ENCODE assay signal across 1 mouse cellular context in genomic region chr14:20640644-20641437, GRCm38 (mm10).
TF ChIP-seq lines count a peak whose summit lies in the region.

Usp54 (minus strand) TSS chr14:20641063.

TF ChIP-seq in CH12.LX, 34 proteins besides CTCF, POLR2A, EP300 and RAD21 (continued from another document):
- TF ChIP-seq MXI1 (IDR thresholded peaks at IDR 0.05; ENCODE audit: low read depth, low read length) (peak; percentile 99), MAX (IDR thresholded peaks at IDR 0.05; ENCODE audit: low read length) (peak; percentile 72), MAFK (IDR thresholded peaks at IDR 0.05; ENCODE audit: insufficient replicate concordance, low read length) (no peak), PAX5 (IDR thresholded peaks at IDR 0.05; ENCODE audit: low read length) (no peak), ZMIZ1 (IDR thresholded peaks at IDR 0.05; ENCODE audit: low read depth, low read length) (0 out of 2 replicates have a peak, but pooled peaks have one; percentile 74), MAZ (IDR thresholded peaks at IDR 0.05; ENCODE audit: low read depth, low read length) (0 out of 2 replicates have a peak, but pooled peaks have one; percentile 78), ZKSCAN1 (IDR thresholded peaks at IDR 0.05; ENCODE audit: borderline replicate concordance, low read depth, low read length) (no peak), E2F4 (IDR thresholded peaks at IDR 0.05; ENCODE audit: insufficient replicate concordance, low read depth, low read length) (no peak), ZC3H11A (IDR thresholded peaks at IDR 0.05; ENCODE audit: low read depth, low read length) (no peak), ETS1 (conservative IDR thresholded peaks at IDR 0.05; ENCODE audit: low read depth, low read length) (no peak), GABPA (IDR thresholded peaks at IDR 0.05; ENCODE audit: insufficient replicate concordance, low read depth, low read length) (no peak), USF2 (conservative IDR thresholded peaks at IDR 0.05; ENCODE audit: low read depth, low read length) (no peak), MYC (IDR thresholded peaks at IDR 0.05; ENCODE audit: low read depth, low read length) (peak; percentile 52; the same call in 1 of the 2 replicates), SIN3A (IDR thresholded peaks at IDR 0.05; ENCODE audit: low read length) (peak; percentile 63; the same call in 1 of the 2 replicates), TBP (conservative IDR thresholded peaks at IDR 0.05; ENCODE audit: low read depth, low read length) (peak; percentile 59; the same call in 1 of the 2 replicates), TCF12 (IDR thresholded peaks at IDR 0.05; ENCODE audit: low read depth, low read length) (peak; percentile 87), NRF1 (IDR thresholded peaks at IDR 0.05; ENCODE audit: low read depth, low read length) (peak; percentile 19; the same call in 1 of the 2 replicates), POLR2AphosphoS2 (IDR thresholded peaks at IDR 0.05; ENCODE audit: low read depth, low read length) (no peak; the same call in 1 of the 2 replicates), KAT2A (IDR thresholded peaks at IDR 0.05; ENCODE audit: insufficient replicate concordance, low read length) (no peak)
